Mouse (Mus musculus): Measurements from ENCODE around the gene Fam187a.

The Fam187a gene

GRCm38 (mm10) chr11:102884616-102885219 is at the start of gene Fam187a:
Gene Fam187a (plus strand): TSS chr11:102885169.
- POLR2A ChIA-PET: interaction anchor here in 3 of 4 experiments (0.5 to 2.2 kb wide), 13 partner anchors 8 to 1131 kb away, joined by 3 to 5 read pairs (median 3); partner anchors contain the start of genes Kif18b (in 2 of the 3) and Hexim1 (in 1 of the 3)
- CTCF ChIA-PET: interaction anchor here in 3 of 4 experiments (0.7 to 5.0 kb wide), 5 partner anchors 8 to 111 kb away, joined by 3 to 41 read pairs (median 6); no protein-coding TSS in a partner anchor

- CTCF ChIA-PET: interaction anchor here in 2 of 4 experiments (0.6 to 1.5 kb wide), 7 partner anchors 17 to 324 kb away, joined by 3 to 4 read pairs (median 3); no protein-coding TSS in a partner anchor
- POLR2A ChIA-PET: interaction anchor here in 3 of 4 experiments (0.7 to 1.9 kb wide), 13 partner anchors 8 to 66 kb away, joined by 3 to 9 read pairs (median 4); no protein-coding TSS in a partner anchor
Observed at GRCm38 (mm10) chr11:102835549-102835948, 49.4 kb upstream of the Fam187a start, which contains the start of gene Higd1b. Gene Higd1b (plus strand): TSS chr11:102835849.

GRCm38 (mm10) chr11:102836146-102836545 is 48.8 kb upstream of the Fam187a start:
- CTCF ChIA-PET: interaction anchor here in 2 of 4 experiments (0.6 to 1.5 kb wide), 7 partner anchors 16 to 323 kb away, joined by 3 to 4 read pairs (median 3); no protein-coding TSS in a partner anchor
- POLR2A ChIA-PET: interaction anchor here in 3 of 4 experiments (0.7 to 1.6 kb wide), 16 partner anchors 8 to 65 kb away, joined by 3 to 6 read pairs (median 3); partner anchors contain the start of gene Gjc1 (in 1 of the 3)

- CTCF ChIA-PET: interaction anchor here in 1 of 4 experiments (1.2 kb wide), 1 partner anchor 16 kb away, joined by 3 read pairs; no protein-coding TSS in a partner anchor
- POLR2A ChIA-PET: interaction anchor here in 2 of 4 experiments (0.9 to 1.6 kb wide), 5 partner anchors 9 to 63 kb away, joined by 3 to 4 read pairs (median 3); no protein-coding TSS in a partner anchor
Observed at GRCm38 (mm10) chr11:102837385-102837784, 47.6 kb upstream of the Fam187a start.

- ChIA-PET POLR2A (interaction anchor here in 3 of 4 experiments (0.5 to 1.6 kb wide), 5 partner anchors 10 to 64 kb away, joined by 3 to 9 read pairs (median 3); no protein-coding TSS in a partner anchor), CTCF (interaction anchor here in 2 of 4 experiments (1.2 to 1.9 kb wide), 2 partner anchors 16 to 64 kb away, joined by 3 to 6 read pairs; no protein-coding TSS in a partner anchor)
Observed at GRCm38 (mm10) chr11:102838126-102838525, 46.8 kb upstream of the Fam187a start.

- ChIA-PET POLR2A (interaction anchor here in 3 of 4 experiments (0.5 to 1.6 kb wide), 7 partner anchors 10 to 277 kb away, joined by 3 to 9 read pairs (median 3); partner anchors contain the start of gene Hexim1 (in 1 of the 3)), CTCF (interaction anchor here in 2 of 4 experiments (1.2 to 1.9 kb wide), 3 partner anchors 9 to 64 kb away, joined by 3 to 6 read pairs (median 3); no protein-coding TSS in a partner anchor)
Observed at GRCm38 (mm10) chr11:102838616-102839150, 46.3 kb upstream of the Fam187a start.

GRCm38 (mm10) chr11:102845926-102846325 is 39.0 kb upstream of the Fam187a start:
- ChIA-PET POLR2A (interaction anchor here in 2 of 4 experiments (0.8 to 4.6 kb wide), 6 partner anchors 12 to 72 kb away, joined by 3 to 18 read pairs (median 5); no protein-coding TSS in a partner anchor), CTCF (interaction anchor here in 1 of 4 experiments (4.4 kb wide), 1 partner anchor 71 kb away, joined by 32 read pairs; no protein-coding TSS in a partner anchor)

- POLR2A ChIA-PET: interaction anchor here in 2 of 4 experiments (0.6 to 3.5 kb wide), 7 partner anchors 16 to 211 kb away, joined by 3 to 18 read pairs (median 4); partner anchors contain the start of gene Higd1b (in 2 of the 2)
- CTCF ChIA-PET: interaction anchor here (0.6 to 3.1 kb wide), 24 partner anchors 9 to 145 kb away, joined by 3 to 43 read pairs (median 5); partner anchors contain the start of gene Higd1b (in 1 of the 4)
Observed at GRCm38 (mm10) chr11:102851883-102852282, 33.1 kb upstream of the Fam187a start.

- ChIA-PET POLR2A (interaction anchor here in 3 of 4 experiments (0.6 to 3.5 kb wide), 14 partner anchors 9 to 175 kb away, joined by 3 to 18 read pairs (median 4); partner anchors contain the start of genes Ccdc103 (in 1 of the 3) and Eftud2 (in 1 of the 3)), CTCF (interaction anchor here (0.6 to 3.2 kb wide), 32 partner anchors 10 to 379 kb away, joined by 3 to 29 read pairs (median 4); partner anchors contain the start of genes Adam11 (in 1 of the 4), Ccdc103 (in 1 of the 4) and Eftud2 (in 1 of the 4))
Observed at GRCm38 (mm10) chr11:102853760-102854159, 31.2 kb upstream of the Fam187a start.

GRCm38 (mm10) chr11:102855941-102856340 is 29.0 kb upstream of the Fam187a start:
- POLR2A ChIA-PET: interaction anchor here in 2 of 4 experiments (0.7 to 1.1 kb wide), 3 partner anchors 14 to 117 kb away, joined by 3 read pairs; no protein-coding TSS in a partner anchor
- CTCF ChIA-PET: interaction anchor here in 2 of 4 experiments (1.3 to 3.2 kb wide), 2 partner anchors 82 kb away, joined by 3 to 29 read pairs; no protein-coding TSS in a partner anchor

GRCm38 (mm10) chr11:102858951-102859350 is 26.0 kb upstream of the Fam187a start:
- ChIA-PET POLR2A (interaction anchor here in 1 of 4 experiments (1.1 to 1.9 kb wide), 5 partner anchors 11 to 87 kb away, joined by 3 to 7 read pairs (median 4); no protein-coding TSS in a partner anchor), CTCF (interaction anchor here in 3 of 4 experiments (0.5 to 1.9 kb wide), 6 partner anchors 26 to 258 kb away, joined by 3 to 7 read pairs (median 3); partner anchors contain the start of gene Fam187a (in 1 of the 3))

- POLR2A ChIA-PET: interaction anchor here in 2 of 4 experiments (0.5 to 1.9 kb wide), 4 partner anchors 10 to 39 kb away, joined by 3 to 7 read pairs (median 4); partner anchors contain the start of genes Ccdc103 (in 1 of the 2) and Eftud2 (in 1 of the 2)
- CTCF ChIA-PET: interaction anchor here in 2 of 4 experiments (1.8 to 1.9 kb wide), 2 partner anchors 85 to 86 kb away, joined by 4 to 7 read pairs; no protein-coding TSS in a partner anchor
Observed at GRCm38 (mm10) chr11:102859933-102860332, 25.0 kb upstream of the Fam187a start.

GRCm38 (mm10) chr11:102864272-102864671 is 20.7 kb upstream of the Fam187a start:
- ChIA-PET POLR2A (interaction anchor here in 3 of 4 experiments (0.6 to 1.4 kb wide), 4 partner anchors 16 to 122 kb away, joined by 3 read pairs; partner anchors contain the start of genes Ccdc103 (in 1 of the 3) and Eftud2 (in 1 of the 3)), CTCF (interaction anchor here in 3 of 4 experiments (0.7 to 4.9 kb wide), 9 partner anchors 10 to 125 kb away, joined by 3 to 41 read pairs (median 4); no protein-coding TSS in a partner anchor)

GRCm38 (mm10) chr11:102874801-102875334 is 10.1 kb upstream of the Fam187a start:
- POLR2A ChIA-PET: interaction anchor here in 1 of 4 experiments (0.6 to 1.7 kb wide), 5 partner anchors 15 to 154 kb away, joined by 3 read pairs; partner anchors contain the start of gene Dcakd
- CTCF ChIA-PET: interaction anchor here in 3 of 4 experiments (0.6 to 1.2 kb wide), 5 partner anchors 21 to 241 kb away, joined by 3 to 4 read pairs (median 3); partner anchors contain the start of gene Hexim1 (in 1 of the 3)

GRCm38 (mm10) chr11:102879558-102879957 is 5.4 kb upstream of the Fam187a start:
- ChIA-PET CTCF (interaction anchor here in 2 of 4 experiments (1.3 to 2.6 kb wide), 4 partner anchors 13 to 105 kb away, joined by 3 to 13 read pairs (median 8); no protein-coding TSS in a partner anchor), POLR2A (interaction anchor here in 3 of 4 experiments (0.6 to 2.7 kb wide), 12 partner anchors 10 to 253 kb away, joined by 3 to 17 read pairs (median 8); partner anchors contain the start of genes Hexim1 (in 2 of the 3), Gjc1 (in 1 of the 3), Hexim2 (in 1 of the 3) and Kif18b (in 1 of the 3))

GRCm38 (mm10) chr11:102880585-102881313 is 4.2 kb upstream of the Fam187a start, which contains the start of the genes Eftud2 and Ccdc103:
Gene Eftud2 (minus strand): TSS chr11:102880985.
Gene Ccdc103 (plus strand): TSS chr11:102881204.
- CTCF ChIA-PET: interaction anchor here in 2 of 4 experiments (0.6 to 5.0 kb wide), 8 partner anchors 9 to 840 kb away, joined by 3 to 41 read pairs (median 6); no protein-coding TSS in a partner anchor

More at GRCm38 (mm10) chr11:102880585-102881313, 4.2 kb upstream of the Fam187a start, which contains the start of the genes Eftud2 and Ccdc103:
- POLR2A ChIA-PET: interaction anchor here (0.6 to 2.7 kb wide), 70 partner anchors 9 to 505 kb away, joined by 3 to 17 read pairs (median 4); partner anchors contain the start of genes Kif18b (in 3 of the 4), Hexim1 (in 2 of the 4), Acbd4 (in 1 of the 4) and Adam11 (in 1 of the 4)
